Mouse (Mus musculus) adrenal gland, postnatal 25 days (tissue): ENCODE measurements at regions not wholly inside any gene's neighbourhood (a gene's known extent, or its start where the extent isn't known, plus 50 kb on each side); places are given as distances from the start of the nearest gene placed in this dataset.
A peak's percentile ranks its signal among the peaks of the same experiment; 100 is the strongest.

Experiments used
- DNase-seq: peaks from one replicate; pipeline ENCODE4 v3.0.0; 2021; ENCODE audit warnings: mixed read lengths

- peak; percentile 50 for DNase-seq
Measured at GRCm38 (mm10) chr2:95232135-95232772, 794.3 kb upstream of the Api5 start.

- DNase-seq: no peak
Measured at GRCm38 (mm10) chr2:95231739-95232134, 793.8 kb upstream of the Api5 start.

GRCm38 (mm10) chr2:95229386-95229785 lies 791.5 kb upstream of the Api5 start:
- peak; percentile 4 for DNase-seq

- DNase-seq: no peak
Measured at GRCm38 (mm10) chr2:95210216-95210941, 772.4 kb upstream of the Api5 start.
